Mouse (Mus musculus) embryo, embryonic 9.5 days (tissue): ENCODE measurements around the gene Slc39a11.
"Not testable (repeated sequence)": the region's sequence is repeated elsewhere in the genome, so short reads cannot be mapped to it uniquely, and the experiment has no call there.

Source experiments
- DNase-seq: peaks from one replicate; pipeline ENCODE4 v3.0.0-alpha.2; 2017; ENCODE audit errors: extremely low spot score

Slc39a11 gene

DNA sequence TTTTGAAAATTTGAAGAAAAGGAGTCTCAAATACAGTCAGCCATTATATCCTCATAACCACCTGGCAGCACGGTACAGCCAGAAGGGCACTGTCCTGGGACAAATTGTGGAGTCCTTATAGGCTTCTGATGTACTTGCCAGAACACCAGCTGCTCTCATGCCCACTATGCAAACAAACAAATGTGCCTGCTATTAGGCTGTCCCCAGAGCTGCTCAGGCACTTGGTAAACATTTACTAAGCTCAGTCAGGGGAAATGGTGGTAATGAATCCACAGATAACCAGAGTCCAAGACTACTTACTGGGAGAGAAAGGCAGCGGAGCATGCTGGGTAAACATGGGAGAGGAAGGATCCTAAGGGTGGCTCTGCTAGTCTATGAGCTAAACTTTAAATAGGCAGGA is 17.2 kb upstream of the Slc39a11 start:
- DNase-seq, result no peak

DNA sequence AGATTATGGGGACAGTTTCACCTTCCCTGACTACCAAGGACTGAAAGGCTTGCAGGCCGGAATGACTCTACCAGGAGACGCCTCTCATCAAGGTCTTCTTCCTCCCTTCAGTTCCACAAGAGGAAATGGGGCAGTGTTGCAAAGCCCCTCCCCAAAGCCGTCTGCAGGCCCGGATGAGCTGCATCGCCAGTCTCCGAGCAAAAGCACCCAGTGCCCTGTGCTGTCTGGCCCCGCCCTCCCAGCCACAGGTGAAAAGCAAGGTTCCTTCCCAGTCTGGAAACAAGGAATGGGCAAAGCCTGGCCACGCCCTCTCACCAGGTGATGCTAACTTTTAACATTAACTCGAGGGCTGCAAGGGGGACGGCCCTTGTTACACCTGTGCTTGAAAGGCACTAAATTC is 16.8 kb upstream of the Slc39a11 start:
- DNase-seq, result no peak

DNA sequence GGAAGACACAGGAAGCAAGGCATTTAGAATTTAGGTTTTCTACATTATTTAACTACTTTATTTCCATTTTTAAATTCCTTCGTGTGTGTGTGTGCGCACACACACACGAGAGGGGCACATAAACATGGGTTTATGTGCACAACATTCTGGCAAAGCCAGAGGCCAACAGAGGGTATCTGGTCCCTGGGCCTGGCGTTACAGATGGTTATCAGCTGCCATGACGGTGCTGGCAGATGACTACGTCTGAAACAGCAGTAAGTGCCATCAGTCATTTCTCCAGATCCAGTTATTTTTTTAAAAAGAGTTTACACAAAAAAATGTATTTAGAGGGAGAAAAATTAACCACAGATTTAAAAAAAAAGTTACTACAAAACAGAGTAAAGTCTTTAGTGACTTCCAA is 16.3 kb upstream of the Slc39a11 start:
- no peak for DNase-seq

DNA sequence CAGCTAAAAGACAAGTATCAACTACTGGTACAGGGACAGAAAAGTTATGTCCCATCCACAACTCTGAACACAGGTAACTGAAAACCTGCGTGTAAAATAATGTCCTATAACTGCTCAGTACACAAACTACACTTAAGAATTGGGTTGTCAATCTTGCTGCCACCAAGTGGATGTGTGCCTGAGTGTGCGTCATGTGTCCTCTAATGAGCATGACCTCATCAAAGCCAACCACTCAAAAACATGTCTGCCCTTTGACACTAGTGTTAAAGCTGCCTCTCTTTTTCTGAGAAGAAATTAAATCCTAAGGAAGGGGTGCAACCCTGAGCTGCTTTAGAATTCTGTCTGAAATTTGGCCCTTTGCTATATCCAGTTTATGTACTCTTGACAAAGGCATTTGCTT is 14.4 kb upstream of the Slc39a11 start:
- no peak for DNase-seq

DNA sequence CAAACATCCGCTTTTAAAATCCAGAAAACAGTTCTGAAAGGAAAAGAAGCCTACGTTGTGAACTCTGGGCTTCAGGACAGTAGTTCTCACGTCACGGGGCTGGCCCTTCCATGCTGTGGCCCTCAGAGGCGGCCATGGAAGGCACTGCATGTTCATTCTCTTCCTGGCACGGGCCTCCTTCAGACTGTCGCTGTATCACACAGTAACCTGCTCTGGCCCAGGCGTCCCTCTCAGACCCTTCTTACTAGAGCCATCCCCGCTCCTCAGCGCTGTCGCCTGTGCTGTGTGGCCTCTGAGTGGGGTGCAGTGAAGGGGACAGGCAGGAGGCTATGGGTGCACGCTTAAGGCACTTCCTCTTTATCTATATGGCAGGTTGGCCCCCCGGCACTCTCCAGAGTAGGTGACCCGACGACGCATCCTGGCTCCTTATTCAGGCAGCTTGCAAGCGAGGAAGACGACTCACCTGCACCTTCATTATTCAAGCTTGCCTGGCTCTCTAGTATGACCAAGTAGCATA is 12.0 kb upstream of the Slc39a11 start:
- no peak for DNase-seq

DNA sequence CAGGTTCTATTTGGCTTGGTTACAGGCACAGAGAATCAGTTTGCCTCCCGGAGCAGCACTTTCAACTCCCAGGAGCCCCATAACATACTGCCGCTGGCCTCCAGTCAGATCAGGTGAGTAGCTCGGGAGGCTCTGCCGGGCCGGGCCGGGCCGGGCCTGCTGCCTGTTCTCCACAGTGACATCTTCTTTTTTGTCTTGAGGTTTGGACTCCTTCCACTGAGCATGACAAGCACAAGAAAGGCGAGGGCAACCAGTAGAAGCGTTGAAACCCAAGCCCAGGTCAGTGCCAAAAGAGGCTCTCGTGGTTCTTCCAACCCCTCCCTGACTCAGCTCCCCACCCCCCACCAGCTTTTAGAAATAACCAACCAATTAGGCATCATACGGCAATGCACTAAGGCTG is 11.1 kb upstream of the Slc39a11 start:
- DNase-seq, result no peak

DNA sequence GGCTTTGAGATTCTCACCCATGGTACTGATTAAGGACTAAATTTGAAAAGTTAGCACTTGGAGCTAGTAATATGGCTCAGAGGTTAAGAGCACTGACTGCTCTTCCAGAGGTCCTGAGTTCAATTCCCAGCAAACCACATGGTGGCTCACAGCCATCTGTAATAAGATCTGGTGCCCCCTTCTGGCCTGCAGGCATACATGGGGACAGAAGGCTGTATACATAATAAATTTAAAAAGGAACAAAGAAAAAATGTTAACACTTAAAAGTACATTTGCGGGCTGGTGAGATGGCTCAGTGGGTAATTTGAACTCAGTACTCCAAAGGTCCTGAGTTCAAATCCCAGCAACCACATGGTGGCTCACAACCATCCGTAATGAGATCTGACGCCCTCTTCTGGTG is 10.3 kb upstream of the Slc39a11 start:
- DNase-seq, result not testable (repeated sequence)

DNA sequence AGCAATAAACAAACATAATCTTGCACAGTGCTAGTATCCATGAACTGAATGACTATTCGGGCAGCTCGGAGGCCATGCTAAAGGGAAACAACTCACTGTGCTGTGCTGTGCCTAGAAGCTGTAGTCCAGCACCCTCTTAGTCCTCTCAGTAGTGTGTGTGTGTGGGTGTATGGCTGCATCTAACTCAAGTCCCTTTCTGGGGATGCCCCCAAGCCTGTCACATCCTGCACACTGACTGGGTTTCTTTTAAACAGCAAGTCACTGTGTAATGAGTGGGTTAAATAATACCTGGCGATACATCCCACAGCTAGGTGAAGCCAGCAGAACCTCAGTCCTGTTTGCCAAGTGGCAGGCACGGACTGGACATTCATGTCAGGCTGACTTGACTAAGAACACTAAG is 8.9 kb upstream of the Slc39a11 start:
- no peak for DNase-seq

DNA sequence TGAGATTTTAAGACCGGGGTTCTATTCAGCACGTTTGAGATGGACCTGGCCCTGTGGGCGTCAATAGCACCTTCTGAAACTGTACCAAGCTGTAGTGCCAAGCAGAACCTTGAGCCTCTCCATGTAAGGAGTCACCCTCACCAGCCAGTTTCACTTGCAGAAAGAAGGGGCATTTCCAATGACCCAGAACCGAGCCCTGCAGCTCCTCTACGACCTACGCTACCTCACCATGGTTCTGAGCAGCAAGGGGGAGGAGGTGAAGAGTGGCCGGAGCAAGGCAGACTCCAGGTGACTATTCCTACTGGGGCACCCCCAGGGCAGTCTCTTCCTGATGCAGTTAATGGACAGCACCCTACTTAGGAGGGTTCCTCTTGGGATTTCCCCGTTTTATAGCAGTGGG is 8.4 kb upstream of the Slc39a11 start:
- no peak for DNase-seq

DNA sequence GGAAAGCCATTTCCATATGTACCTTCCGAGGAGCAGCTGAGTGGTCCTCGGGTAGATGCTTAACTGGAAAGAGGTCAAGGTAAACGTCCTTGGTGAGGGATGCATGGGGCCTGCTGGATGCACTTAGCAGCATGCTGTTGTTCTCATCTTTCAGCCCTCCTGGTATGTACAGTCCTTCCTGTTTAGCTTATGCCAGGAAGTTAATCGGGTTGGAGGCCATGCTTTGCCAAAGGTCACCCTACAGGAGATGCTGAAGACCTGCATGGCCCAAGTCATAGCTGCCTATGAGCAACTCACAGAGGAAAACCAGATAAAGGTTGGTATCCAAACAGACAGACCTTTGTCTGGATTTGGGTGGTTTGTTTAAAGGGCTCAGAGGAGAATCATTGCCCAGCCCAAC is 7.3 kb upstream of the Slc39a11 start:
- no peak for DNase-seq

DNA sequence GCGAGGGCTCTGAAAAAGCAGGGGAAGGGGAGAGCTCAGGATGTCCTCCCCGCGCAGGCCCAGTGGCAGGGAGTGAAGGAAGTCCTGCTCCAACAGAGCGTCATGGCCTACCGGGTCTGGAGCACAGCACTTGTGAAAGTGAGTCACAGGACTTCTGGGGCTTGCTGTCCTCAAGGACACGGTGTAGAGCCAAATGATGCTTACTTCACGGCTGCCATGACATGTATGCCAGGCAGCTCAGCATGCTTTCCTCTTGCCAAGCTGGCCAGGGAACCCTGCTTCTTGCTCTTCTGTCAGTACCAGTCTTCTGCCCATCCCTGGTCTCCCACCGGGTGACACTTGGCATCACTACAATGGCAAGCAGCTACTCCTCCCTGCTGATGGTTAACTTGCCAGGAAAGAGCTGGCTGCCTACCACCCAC is 6.6 kb upstream of the Slc39a11 start:
- no peak for DNase-seq

DNA sequence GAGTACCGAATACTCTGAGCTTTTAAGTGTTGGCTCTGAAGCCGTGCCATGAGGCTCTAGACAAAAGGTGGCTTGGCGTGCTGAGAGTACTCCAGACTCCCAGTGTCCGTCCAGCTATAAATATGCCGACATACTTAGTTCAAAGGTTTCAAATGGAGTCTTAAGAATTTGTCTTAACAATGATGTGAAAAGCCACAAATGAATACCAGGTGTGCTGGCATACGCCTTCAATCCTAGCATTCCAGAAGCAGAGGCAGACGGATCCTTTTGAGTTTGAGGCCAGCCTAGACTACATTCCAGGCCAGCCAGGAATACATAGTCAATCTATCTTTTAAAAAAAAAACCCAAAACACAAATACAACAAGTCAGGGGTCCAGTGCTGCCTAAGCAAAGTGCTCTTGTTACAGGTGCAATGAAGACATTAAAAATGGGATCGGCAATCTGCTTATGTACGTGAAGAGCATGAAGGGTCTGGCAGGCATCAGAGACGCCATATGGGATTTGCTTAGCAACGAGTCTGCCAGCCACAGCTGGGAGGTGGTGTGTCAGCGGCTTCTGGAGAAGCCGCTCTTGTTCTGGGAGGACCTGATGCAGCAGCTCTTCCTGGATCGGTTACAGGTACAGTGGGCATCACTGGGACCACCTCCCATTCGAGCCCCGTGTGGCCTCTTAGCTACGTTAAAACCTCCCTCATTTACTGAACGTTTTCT is 4.8 kb upstream of the Slc39a11 start:
- DNase-seq, result no peak

DNA sequence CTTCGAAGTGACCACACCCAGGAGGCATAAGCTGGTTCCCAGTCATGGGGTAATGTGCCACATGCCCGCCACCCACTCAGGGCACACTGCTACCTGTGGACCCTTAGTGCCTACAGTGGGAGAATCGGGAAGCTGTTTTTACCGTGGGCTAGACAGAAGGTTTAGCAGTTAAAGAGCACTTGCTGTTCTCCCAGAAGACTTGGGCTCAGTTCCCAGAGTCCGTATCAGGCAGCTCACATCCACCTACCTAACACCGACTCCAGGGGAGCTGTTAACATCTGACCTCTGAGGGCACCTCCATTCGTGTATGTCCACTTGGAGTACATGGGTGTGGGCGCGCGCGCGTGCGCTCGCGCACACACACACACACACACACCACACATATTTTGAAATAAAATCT is 4.2 kb upstream of the Slc39a11 start:
- no peak for DNase-seq

DNA sequence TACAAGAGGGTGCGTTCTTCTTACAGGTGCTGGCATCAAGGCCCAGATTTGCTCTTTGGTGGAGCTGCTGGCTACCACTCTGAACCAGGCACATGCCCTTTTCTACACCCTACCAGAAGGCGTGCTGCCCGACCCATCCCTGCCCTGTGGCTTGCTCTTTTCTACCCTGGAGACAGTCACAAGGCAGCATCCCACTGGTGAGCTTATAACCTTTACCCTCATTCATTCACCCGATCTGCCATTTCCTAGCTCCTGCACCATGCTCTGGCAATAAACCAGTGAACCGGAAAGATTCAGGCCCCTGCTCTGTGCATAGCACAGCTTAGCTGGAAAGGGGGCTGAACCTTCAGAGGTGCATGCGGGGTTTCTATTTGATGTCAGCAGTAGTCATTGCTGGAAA is 2.6 kb upstream of the Slc39a11 start:
- no peak for DNase-seq

DNA sequence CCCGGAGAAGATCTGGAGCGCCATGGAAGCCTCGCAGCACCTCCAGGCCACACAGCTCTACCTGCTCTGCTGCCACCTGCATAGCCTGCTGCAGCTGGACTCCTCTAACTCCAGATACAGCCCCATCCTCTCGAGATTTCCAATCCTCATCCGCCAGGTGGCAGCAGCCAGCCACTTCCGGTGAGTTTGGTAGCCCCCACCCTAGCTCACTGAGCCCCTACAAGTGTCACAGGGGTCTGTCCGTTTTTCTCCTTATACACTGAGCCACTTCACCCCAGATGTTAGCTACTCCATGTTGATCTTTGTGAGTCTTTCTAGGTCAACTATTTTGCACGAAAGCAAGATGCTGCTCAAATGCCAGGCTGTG is 2.0 kb upstream of the Slc39a11 start:
- peak; percentile 60 for DNase-seq

DNA sequence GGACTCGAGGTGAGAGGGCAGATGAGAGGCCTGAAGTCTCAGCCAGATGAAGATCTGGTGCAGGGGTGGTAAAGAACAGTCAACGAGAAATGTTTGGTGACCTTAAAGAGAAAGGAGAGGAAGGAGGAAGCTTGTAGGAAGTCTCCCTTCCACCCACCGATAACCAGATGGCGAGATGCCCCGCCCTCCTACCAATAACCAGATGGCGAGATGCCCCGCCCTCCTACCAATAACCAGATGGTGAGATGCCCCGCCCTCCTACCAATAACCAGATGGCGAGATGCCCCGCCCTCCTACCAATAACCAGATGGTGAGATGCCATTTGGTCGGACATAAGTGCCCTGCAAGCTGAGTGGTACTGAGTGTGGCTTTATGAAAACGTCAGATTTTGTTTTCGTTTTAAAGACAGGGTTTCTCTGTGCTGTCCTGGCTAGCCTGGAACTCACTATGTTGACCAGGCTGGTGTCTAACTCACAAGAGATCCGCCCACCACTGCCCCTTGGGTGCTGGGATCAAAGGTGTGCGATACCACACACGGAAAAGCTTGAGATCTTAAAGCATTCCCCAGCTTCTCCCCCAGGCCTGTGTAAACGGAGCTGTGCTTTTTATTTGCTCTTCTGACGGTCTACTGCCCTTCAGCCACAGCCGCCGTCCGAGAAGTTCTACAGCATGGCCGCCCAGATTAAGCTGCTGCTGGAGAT is 1.5 kb upstream of the Slc39a11 start:
- DNase-seq, result no peak

DNA sequence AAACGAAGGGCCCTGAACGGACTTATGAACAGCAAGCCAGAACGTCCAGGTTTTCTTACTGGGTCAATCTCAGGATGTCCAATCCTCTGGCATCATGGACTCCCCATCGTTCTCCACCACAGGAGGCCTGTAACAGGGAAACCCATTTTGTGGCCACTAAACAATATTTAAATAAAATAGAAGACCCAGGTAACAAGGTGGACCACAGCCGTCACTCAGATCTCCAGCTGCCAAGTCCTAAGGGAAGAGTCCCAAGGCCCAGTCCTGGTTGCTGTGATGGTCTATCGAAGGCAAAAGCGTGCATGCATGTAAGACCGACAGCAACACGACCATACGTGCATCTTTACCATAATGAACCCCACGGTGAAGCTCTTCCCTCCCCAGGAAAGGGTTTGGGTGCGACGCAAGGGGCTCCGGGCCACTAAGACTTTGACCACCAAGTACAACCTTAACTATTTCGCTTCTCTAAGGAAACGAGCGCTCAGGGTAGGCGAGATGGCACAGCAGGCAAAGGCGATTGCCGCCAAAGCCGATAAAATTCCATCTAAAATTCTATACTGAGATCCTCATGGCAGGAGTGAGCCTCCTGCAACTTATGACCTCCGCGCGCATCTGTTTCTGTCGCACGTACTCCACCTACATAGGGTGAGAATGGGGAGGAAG is 1.1 kb downstream of the Slc39a11 start, which contains the start of gene Cog1:
Gene Cog1, plus strand, starts transcription at position 480 of the 663 bp plus-strand sequence.
- no peak for DNase-seq

DNA sequence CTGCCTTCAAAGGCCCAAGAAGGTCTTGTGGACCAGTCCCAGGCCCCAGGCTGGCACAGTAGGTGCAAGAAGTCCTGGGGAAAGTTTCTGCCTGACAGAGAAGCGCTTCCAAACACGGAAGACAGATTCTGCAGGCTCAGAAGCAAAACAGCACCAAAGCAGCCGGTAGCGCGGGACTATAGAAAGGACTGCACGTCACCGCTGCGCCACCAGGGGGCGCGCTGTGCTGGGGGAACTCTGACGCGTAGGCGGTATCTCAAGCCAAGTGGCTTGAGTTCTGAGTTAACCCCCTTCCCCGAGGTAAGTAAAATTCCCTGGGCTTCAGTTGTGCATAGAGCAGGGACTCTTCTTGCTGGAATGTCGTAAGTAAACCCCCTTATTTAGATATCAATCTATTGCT is 1.7 kb downstream of the Slc39a11 start:
- DNase-seq, result peak; percentile 82

DNA sequence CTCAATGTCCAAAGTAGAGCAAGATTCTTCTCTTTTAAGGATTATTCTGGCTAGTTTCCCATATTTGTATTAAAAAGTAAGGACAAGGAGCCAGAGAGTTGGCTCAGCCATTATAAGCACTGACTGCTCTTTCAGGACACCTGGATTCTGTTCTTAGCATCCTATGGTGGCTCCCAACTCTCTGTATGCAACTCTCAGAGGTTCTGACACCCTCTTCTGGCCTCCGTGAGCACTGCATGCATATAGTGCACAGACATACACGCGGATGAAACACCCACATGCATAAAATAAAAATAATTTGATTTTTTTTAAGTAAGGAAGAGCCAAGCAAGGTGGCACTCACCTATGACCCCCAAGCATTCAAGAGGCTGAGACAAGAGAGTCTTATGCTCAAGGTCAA is 4.7 kb downstream of the Slc39a11 start:
- no peak for DNase-seq

DNA sequence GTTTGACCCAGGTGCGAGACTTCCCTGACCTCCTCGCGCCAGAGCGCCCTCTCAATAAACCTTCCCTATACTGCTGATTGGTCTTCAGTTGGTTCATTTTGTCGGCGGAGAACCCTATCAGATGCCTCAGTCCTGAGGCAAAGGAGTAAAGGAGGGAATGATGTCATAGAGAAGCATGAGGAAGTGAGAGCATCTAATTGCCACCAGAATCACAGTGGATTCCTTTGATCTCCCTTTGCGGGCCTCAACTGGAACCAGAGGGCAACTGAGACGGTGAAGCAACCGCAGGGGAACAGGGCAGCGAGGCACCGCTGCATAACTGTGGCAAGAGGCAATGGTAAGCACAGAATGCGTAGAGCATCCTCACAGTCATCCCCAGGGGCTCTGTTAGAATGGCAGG is 11.2 kb downstream of the Slc39a11 start:
- DNase-seq, result no peak

DNA sequence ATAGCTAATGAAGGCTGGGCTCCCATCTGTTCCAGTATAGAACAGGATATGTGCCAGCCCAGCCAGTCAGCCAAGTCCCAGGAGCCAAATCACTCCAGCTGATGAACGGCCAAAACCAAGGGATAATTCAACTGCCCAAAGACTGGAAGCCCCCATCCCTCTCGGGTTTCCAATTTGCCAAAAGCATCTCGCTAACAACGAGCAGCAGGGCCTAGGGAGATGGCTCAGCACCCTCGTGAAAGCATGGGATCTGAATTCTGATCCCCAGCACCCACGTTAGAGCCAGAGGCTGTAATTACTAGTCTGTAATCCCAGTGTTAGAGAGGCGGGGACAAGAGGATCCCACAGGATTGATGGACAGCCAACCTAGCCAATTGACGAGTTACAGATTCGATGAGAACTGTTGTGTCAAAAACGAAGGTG is 15.2 kb downstream of the Slc39a11 start:
- no peak for DNase-seq

DNA sequence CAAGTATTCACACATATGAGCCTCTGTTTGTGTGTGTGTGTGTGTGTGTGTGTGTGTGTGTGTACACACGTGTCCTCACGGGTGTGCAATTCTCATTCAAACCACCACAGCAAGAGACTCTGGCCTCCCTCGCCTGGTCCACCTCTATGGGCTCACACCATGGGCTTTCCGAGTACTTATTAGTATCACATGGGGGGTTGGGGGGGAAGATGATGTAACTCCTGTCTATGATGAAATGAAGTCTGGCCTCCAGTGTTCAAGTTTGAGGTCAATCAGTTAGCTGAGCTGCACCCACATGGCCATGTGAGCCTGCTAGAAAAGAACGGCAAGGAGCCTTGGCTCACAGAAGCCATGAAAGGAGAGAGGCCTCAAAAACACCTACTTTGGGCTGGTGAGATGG is 16.5 kb downstream of the Slc39a11 start:
- no peak for DNase-seq

DNA sequence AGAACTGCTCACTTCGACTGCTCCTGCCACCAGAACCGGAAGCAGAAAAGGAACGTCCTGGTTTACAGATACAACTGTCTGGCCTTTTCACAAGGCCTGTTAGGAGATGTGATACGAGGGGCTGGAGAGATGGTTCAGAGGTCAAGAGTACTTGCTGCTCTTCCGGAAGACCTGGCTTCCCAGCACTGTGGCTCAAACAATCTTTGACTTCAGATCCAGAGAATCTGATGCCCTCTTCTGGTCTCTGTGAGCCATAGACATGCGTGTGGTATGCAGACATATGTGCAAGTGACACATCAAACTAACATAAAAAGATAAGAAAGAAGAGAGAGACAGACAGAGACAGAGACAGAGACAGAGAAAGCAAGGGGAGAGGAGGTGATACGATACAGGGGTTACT is 17.6 kb downstream of the Slc39a11 start:
- no peak for DNase-seq
